Mouse (Mus musculus) liver, adult 2 months (tissue): Measurements from ENCODE around the gene Casz1. TPM values are rescaled to one million over a fixed set of nuclear protein-coding genes. Genes with fewer than 3 reads are reported as not detected.

Source experiments
- DNase-seq: peaks from one replicate; pipeline ENCODE4 v3.0.0-alpha.2; 2011; ENCODE audit warnings: low read depth, low spot score; ENCODE audit errors: extremely low read depth
- H3K27ac ChIP-seq: fragments of 200-500 bp; replicated peaks from 2 replicates; pipeline ENCODE4 v1.5.1; 2012; ENCODE audit warnings: low read depth, mild to moderate bottlenecking, control low read depth, inconsistent platforms, low read length; ENCODE audit not compliant: insufficient read depth
- H3K27me3 ChIP-seq: fragments of 200-500 bp; 2 replicates; pipeline ENCODE4 v1.6.1; 2012; ENCODE audit warnings: mild to moderate bottlenecking, moderate library complexity, low read length, inconsistent platforms; ENCODE audit not compliant: control insufficient read depth, insufficient read depth
- H3K36me3 ChIP-seq: fragments of 200-500 bp; 2 replicates; pipeline ENCODE4 v1.6.1; 2012; ENCODE audit warnings: low read length, inconsistent platforms; ENCODE audit not compliant: control insufficient read depth, insufficient read depth
- H3K4me1 ChIP-seq: fragments of 200-500 bp; 2 replicates; pipeline ENCODE4 v1.6.1; 2011; ENCODE audit warnings: low read length; ENCODE audit not compliant: control insufficient read depth, insufficient read depth
- H3K4me3 ChIP-seq: fragments of 200-500 bp; 2 replicates; pipeline ENCODE4 v1.5.1; 2011; ENCODE audit warnings: low read depth, mild to moderate bottlenecking, control low read depth, low read length, moderate library complexity; ENCODE audit not compliant: insufficient read depth
- H3K79me2 ChIP-seq: fragments of 200-500 bp; 2 replicates; pipeline ENCODE4 v1.6.1; 2012; ENCODE audit warnings: inconsistent platforms, mild to moderate bottlenecking, low read length, moderate library complexity; ENCODE audit not compliant: control insufficient read depth, insufficient read depth
- H3K9ac ChIP-seq: fragments of 200-500 bp; 2 replicates; pipeline ENCODE4 v1.6.1; 2012; ENCODE audit warnings: low read depth, mild to moderate bottlenecking, control low read depth, inconsistent platforms, low read length
- CTCF ChIP-seq: fragments of 200-500 bp; IDR thresholded peaks from 2 replicates; pipeline ENCODE4 v1.5.1; 2011; ENCODE audit warnings: low read depth, low read length, control low read depth
- POLR2A ChIP-seq: fragments of 200-500 bp; IDR thresholded peaks from 2 replicates; pipeline ENCODE4 v1.6.1; 2011; ENCODE audit warnings: low read length, control low read depth; ENCODE audit not compliant: insufficient read depth; ENCODE audit errors: extremely low read depth
- WGBS: fragments of 180-500 bp; shearing (Covaris S2); methylation state at CpG from one replicate; pipeline ENCODE4 v1.1.7; 2018; 5-methylcytosine and 5-hydroxymethylcytosine counted together
- polyA plus RNA-seq: library from polyadenylated mRNA; depleted of rRNA; stranded (reverse); fragments of >200 nt; gene quantifications from 2 replicates; pipeline ENCODE4 v1.2.3, GENCODE M21; 2012
- total RNA-seq: library from RNA; depleted of rRNA; stranded (reverse); fragments of >200 nt; gene quantifications from 2 replicates; pipeline ENCODE4 v1.2.3, GENCODE M21; 2014

Casz1 gene
- total and polyA plus RNA-seq, 2 experiments = 0.09 to 0.24 TPM

GRCm38 (mm10) chr4:148785995-148786394 is 18.2 kb upstream of the Casz1 start:
- Histone ChIP-seq H3K27ac (no peak overlapping the region), H3K27me3 (no peaks in the 10 kb centered on the region), H3K9ac (no peak overlapping the region), H3K79me2 (no peaks in the 10 kb centered on the region), H3K4me1 (no peaks in the 10 kb centered on the region), H3K4me3 (no peak overlapping the region), H3K36me3 (no peaks in the 10 kb centered on the region)
- 88% methylated on average over 8 of the region's 8 CpGs for WGBS
- TF ChIP-seq CTCF (no peak), POLR2A (no peak)
- no peak for DNase-seq

- H3K9ac ChIP-seq = no peak overlapping the region
- DNase-seq = no peak
- no peak overlapping the region for H3K4me3 ChIP-seq
- 79% methylated on average over 8 of the region's 8 CpGs for WGBS
- H3K27ac ChIP-seq = no peak overlapping the region
- TF ChIP-seq CTCF = no peak
- no peak for TF ChIP-seq POLR2A
- H3K4me1 ChIP-seq = no peaks in the 10 kb centered on the region
- no peaks in the 10 kb centered on the region for H3K79me2 ChIP-seq
- H3K36me3 ChIP-seq = no peaks in the 10 kb centered on the region
- H3K27me3 ChIP-seq = no peaks in the 10 kb centered on the region
Observed at GRCm38 (mm10) chr4:148790940-148791339, 13.3 kb upstream of the Casz1 start.

- Histone ChIP-seq H3K36me3 (no peaks in the 10 kb centered on the region), H3K79me2 (no peaks in the 10 kb centered on the region), H3K4me3 (no peak overlapping the region), H3K27me3 (no peaks in the 10 kb centered on the region), H3K27ac (no peak overlapping the region), H3K4me1 (no peaks in the 10 kb centered on the region), H3K9ac (no peak overlapping the region)
- no peak for DNase-seq
- 8% methylated on average over 4 of the region's 4 CpGs for WGBS
- TF ChIP-seq POLR2A = no peak
- TF ChIP-seq CTCF = no peak
Observed at GRCm38 (mm10) chr4:148795038-148795437, 9.2 kb upstream of the Casz1 start.

GRCm38 (mm10) chr4:148797475-148798324 is 6.5 kb upstream of the Casz1 start:
- Histone ChIP-seq H3K27ac (no peak overlapping the region), H3K4me1 (no peaks in the 10 kb centered on the region), H3K36me3 (no peaks in the 10 kb centered on the region), H3K4me3 (no peak overlapping the region), H3K9ac (no peak overlapping the region), H3K27me3 (no peaks in the 10 kb centered on the region), H3K79me2 (no peaks in the 10 kb centered on the region)
- 69% methylated on average over 12 of the region's 12 CpGs for WGBS
- DNase-seq = peak; percentile 12
- TF ChIP-seq POLR2A (no peak), CTCF (no peak)

GRCm38 (mm10) chr4:148803031-148803430 is 1.2 kb upstream of the Casz1 start:
- Histone ChIP-seq H3K27me3 (peaks cover 19% of the 10 kb centered on the region), H3K9ac (no peak overlapping the region), H3K4me1 (peaks cover 2% of the 10 kb centered on the region; the same call in 1 of the 2 replicates), H3K27ac (no peak overlapping the region), H3K36me3 (no peaks in the 10 kb centered on the region), H3K4me3 (no peak overlapping the region), H3K79me2 (no peaks in the 10 kb centered on the region)
- peak; percentile 52 for DNase-seq
- 38% methylated on average over 4 of the region's 4 CpGs for WGBS
- TF ChIP-seq CTCF (no peak), POLR2A (no peak)

GRCm38 (mm10) chr4:148803636-148804035 is 593 bp upstream of the Casz1 start:
- Histone ChIP-seq H3K4me1 (peaks cover 2% of the 10 kb centered on the region; the same call in 1 of the 2 replicates), H3K4me3 (no peak overlapping the region), H3K27ac (no peak overlapping the region), H3K9ac (no peak overlapping the region), H3K79me2 (no peaks in the 10 kb centered on the region), H3K36me3 (no peaks in the 10 kb centered on the region), H3K27me3 (peaks cover 19% of the 10 kb centered on the region)
- TF ChIP-seq CTCF = no peak
- TF ChIP-seq POLR2A = no peak
- WGBS = 28% methylated on average over 10 of the region's 10 CpGs
- DNase-seq = no peak
